Mouse (Mus musculus): Measurements from ENCODE around the gene Ciao2b. TPM values are rescaled to one million over a fixed set of nuclear protein-coding genes. Genes with fewer than 3 reads are reported as not detected.
A peak's percentile ranks its signal among the peaks of the same experiment; 100 is the strongest.

Ciao2b gene
- polyA plus RNA-seq, 1 experiment from 2014 or later, result 74.7 TPM

GRCm38 (mm10) chr8:104610185-104610766, 31.5 kb downstream of the Ciao2b start:
- H3K9me3 ChIP-seq (replicated peaks), result no peaks in the 10 kb centered on the region
- WGBS (ENCODE audit: insufficient replicate concordance), result 66% methylated on average over 12 of the region's 12 CpGs
- no peak overlapping the region for H3K9ac ChIP-seq
- no peak overlapping the region for H3K27ac ChIP-seq
- H3K4me3 ChIP-seq, result no peak overlapping the region
- no peak overlapping the region for H3K4me2 ChIP-seq
- ATAC-seq, result no peak
- no peaks in the 10 kb centered on the region for H3K36me3 ChIP-seq
- H3K27me3 ChIP-seq (replicated peaks), result 0 out of 2 replicates have a peak, but pooled peaks cover 3% of the 10 kb centered on the region
- H3K4me1 ChIP-seq, result no peaks in the 10 kb centered on the region

- H3K9ac ChIP-seq, result no peak overlapping the region
- 63% methylated on average over 8 of the region's 8 CpGs for WGBS (ENCODE audit: insufficient replicate concordance)
- no peak overlapping the region for H3K4me2 ChIP-seq
- H3K9me3 ChIP-seq (replicated peaks), result no peaks in the 10 kb centered on the region
- no peak overlapping the region for H3K27ac ChIP-seq
- no peak overlapping the region for H3K4me3 ChIP-seq
- ATAC-seq, result no peak
- no peaks in the 10 kb centered on the region for H3K36me3 ChIP-seq
- no peaks in the 10 kb centered on the region for H3K4me1 ChIP-seq
- 0 out of 2 replicates have a peak, but pooled peaks cover 3% of the 10 kb centered on the region for H3K27me3 ChIP-seq (replicated peaks)
Observed at GRCm38 (mm10) chr8:104609222-104609621, 32.5 kb downstream of the Ciao2b start.

DNA sequence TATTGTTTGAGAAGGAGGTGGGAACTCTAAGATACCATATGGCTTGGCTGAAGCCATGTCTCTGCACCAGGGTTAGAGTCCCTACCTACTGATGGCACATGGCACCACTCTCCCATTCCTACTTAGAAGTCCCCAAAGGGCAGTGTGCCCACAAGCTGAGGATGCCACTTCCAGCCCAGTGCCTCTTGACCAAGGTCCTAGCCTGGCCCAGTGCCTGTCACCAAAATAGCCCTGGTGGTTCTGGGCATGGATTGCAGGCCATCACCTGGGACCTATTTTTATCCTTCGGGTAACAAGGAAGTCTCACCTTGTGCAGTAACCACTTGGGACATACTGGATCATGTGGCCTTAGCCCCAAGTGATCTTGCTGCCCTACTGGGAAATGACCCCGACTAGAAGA, 33.8 kb downstream of the Ciao2b start:
- Histone ChIP-seq H3K9me3 (replicated peaks) (no peaks in the 10 kb centered on the region), H3K4me2 (no peak overlapping the region), H3K4me3 (no peak overlapping the region), H3K36me3 (no peaks in the 10 kb centered on the region), H3K27ac (no peak overlapping the region), H3K9ac (no peak overlapping the region), H3K27me3 (replicated peaks) (0 out of 2 replicates have a peak, but pooled peaks cover 3% of the 10 kb centered on the region), H3K4me1 (no peaks in the 10 kb centered on the region)
- WGBS (ENCODE audit: insufficient replicate concordance), result 58% methylated on average over 2 of the region's 2 CpGs
- no peak for ATAC-seq

GRCm38 (mm10) chr8:104606329-104606728, 35.4 kb downstream of the Ciao2b start:
- Histone ChIP-seq H3K36me3 (no peaks in the 10 kb centered on the region), H3K4me1 (peaks cover 13% of the 10 kb centered on the region), H3K4me2 (no peak overlapping the region), H3K9me3 (replicated peaks) (no peaks in the 10 kb centered on the region), H3K4me3 (no peak overlapping the region), H3K27me3 (replicated peaks) (peaks cover 13% of the 10 kb centered on the region), H3K9ac (no peak overlapping the region), H3K27ac (no peak overlapping the region)
- 37% methylated on average over 6 of the region's 6 CpGs for WGBS (ENCODE audit: insufficient replicate concordance)
- no peak for ATAC-seq

DNA sequence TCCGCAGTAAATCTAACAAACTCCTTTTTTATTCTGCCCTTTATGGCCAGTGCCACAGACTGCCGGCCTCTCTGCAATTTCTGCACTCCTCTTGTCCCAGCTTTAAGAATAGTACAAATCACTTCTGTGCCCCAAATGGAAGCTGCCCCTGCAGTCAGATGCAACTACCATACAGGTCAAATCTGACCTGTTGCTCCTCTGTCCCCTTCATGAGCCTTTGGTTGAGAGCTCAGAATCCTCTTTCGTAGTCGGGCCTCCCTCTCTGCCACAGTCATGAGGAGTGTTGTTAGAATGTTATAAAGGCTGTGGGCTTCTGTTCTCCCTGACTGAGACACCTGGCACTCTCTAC, 38.5 kb downstream of the Ciao2b start:
- ATAC-seq, result no peak
- H3K36me3 ChIP-seq, result no peaks in the 10 kb centered on the region; the same call in 1 of the 2 replicates
- no peak overlapping the region for H3K4me3 ChIP-seq
- H3K9ac ChIP-seq, result no peak overlapping the region
- H3K4me1 ChIP-seq, result peaks cover 16% of the 10 kb centered on the region
- no peak overlapping the region for H3K4me2 ChIP-seq
- H3K9me3 ChIP-seq (replicated peaks), result no peaks in the 10 kb centered on the region
- peaks cover 16% of the 10 kb centered on the region for H3K27me3 ChIP-seq (replicated peaks)
- no peak overlapping the region for H3K27ac ChIP-seq
- WGBS (ENCODE audit: insufficient replicate concordance), result 72% methylated on average over 4 of the region's 4 CpGs

GRCm38 (mm10) chr8:104602468-104603244, 39.1 kb downstream of the Ciao2b start:
- Histone ChIP-seq H3K27me3 (replicated peaks) (peaks cover 16% of the 10 kb centered on the region), H3K4me1 (peaks cover 16% of the 10 kb centered on the region), H3K9me3 (replicated peaks) (no peaks in the 10 kb centered on the region), H3K36me3 (no peaks in the 10 kb centered on the region; the same call in 1 of the 2 replicates), H3K4me3 (peak overlapping the region; percentile 14), H3K27ac (no peak overlapping the region), H3K4me2 (peak overlapping the region; percentile 40), H3K9ac (no peak overlapping the region)
- peak; percentile 83 for ATAC-seq
- WGBS (ENCODE audit: insufficient replicate concordance), result 20% methylated on average over 21 of the region's 21 CpGs

- Histone ChIP-seq H3K36me3 (no peaks in the 10 kb centered on the region; the same call in 1 of the 2 replicates), H3K27me3 (replicated peaks) (peaks cover 16% of the 10 kb centered on the region), H3K9me3 (replicated peaks) (no peaks in the 10 kb centered on the region), H3K4me2 (peak overlapping the region; percentile 40), H3K9ac (no peak overlapping the region), H3K4me3 (no peak overlapping the region), H3K27ac (no peak overlapping the region), H3K4me1 (peaks cover 16% of the 10 kb centered on the region)
- ATAC-seq, result 0 out of 2 replicates have a peak, but pooled peaks have one; percentile 31
- WGBS (ENCODE audit: insufficient replicate concordance), result under 1% methylated on average over 12 of the region's 12 CpGs
Observed at GRCm38 (mm10) chr8:104601941-104602371, 39.8 kb downstream of the Ciao2b start.

DNA sequence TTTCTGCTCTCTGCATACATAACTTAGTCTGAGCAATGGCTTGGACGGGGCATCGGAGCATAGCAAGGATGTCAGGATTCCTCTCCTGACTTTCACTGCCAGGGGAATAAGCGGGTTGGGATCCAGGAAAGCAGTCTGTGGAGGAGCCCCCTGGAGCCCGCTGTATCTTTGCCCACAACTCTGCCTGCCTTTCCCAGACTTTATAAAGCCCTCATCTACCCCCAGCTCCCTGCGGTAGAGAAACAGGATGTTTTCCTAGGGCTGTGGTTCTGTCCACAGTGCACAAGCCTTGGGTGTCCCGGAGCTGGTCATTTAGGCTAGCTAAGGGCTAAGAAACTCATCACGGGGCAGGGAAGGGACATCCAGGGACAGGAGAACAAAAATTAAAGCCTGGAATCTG, 40.4 kb downstream of the Ciao2b start:
- H3K4me1 ChIP-seq, result peaks cover 18% of the 10 kb centered on the region
- H3K27me3 ChIP-seq (replicated peaks), result peaks cover 16% of the 10 kb centered on the region
- H3K4me3 ChIP-seq, result no peak overlapping the region
- no peak overlapping the region for H3K9ac ChIP-seq
- WGBS (ENCODE audit: insufficient replicate concordance), result 28% methylated on average over 7 of the region's 7 CpGs
- H3K36me3 ChIP-seq, result no peaks in the 10 kb centered on the region; the same call in 1 of the 2 replicates
- no peak overlapping the region for H3K27ac ChIP-seq
- no peak for ATAC-seq
- H3K4me2 ChIP-seq, result peak overlapping the region; percentile 40
- no peaks in the 10 kb centered on the region for H3K9me3 ChIP-seq (replicated peaks)

DNA sequence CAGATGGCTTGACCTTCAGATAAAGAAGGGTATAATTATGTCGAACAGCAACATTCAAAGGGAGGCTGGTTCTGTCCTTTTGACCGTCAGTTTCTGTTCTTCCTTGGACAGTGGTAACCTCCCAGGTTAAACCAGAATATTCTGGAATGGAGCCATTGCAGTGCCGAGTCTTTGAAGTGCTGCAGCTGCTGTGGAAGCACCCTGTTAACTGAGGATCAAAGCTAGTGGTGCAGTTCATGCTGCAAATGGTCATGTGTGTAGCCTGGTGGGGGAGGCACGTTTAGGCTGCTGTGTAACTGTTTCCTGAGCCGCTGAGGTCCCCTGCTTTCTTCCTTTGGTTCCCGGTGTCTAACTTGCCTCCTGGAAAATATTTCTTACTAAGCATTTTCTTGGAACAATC, 43.3 kb downstream of the Ciao2b start:
- peaks cover 16% of the 10 kb centered on the region for H3K27me3 ChIP-seq (replicated peaks)
- ATAC-seq, result no peak

GRCm38 (mm10) chr8:104597656-104598055, 44.1 kb downstream of the Ciao2b start:
- Histone ChIP-seq H3K4me1 (peaks cover 28% of the 10 kb centered on the region), H3K27me3 (replicated peaks) (peaks cover 16% of the 10 kb centered on the region), H3K27ac (no peak overlapping the region), H3K4me2 (no peak overlapping the region), H3K9ac (no peak overlapping the region), H3K36me3 (peaks cover 29% of the 10 kb centered on the region), H3K9me3 (replicated peaks) (no peaks in the 10 kb centered on the region), H3K4me3 (no peak overlapping the region)
- no peak for ATAC-seq
- 87% methylated on average over 6 of the region's 6 CpGs for WGBS (ENCODE audit: insufficient replicate concordance)

More for the DNA sequence above, 43.3 kb downstream of the Ciao2b start:
- Histone ChIP-seq H3K27ac (no peak overlapping the region), H3K9me3 (replicated peaks) (no peaks in the 10 kb centered on the region), H3K4me2 (no peak overlapping the region), H3K4me3 (no peak overlapping the region), H3K9ac (no peak overlapping the region), H3K36me3 (peaks cover 26% of the 10 kb centered on the region), H3K4me1 (peaks cover 26% of the 10 kb centered on the region)
- WGBS (ENCODE audit: insufficient replicate concordance), result 50% methylated on average over 6 of the region's 6 CpGs

GRCm38 (mm10) chr8:104595773-104596536, 45.8 kb downstream of the Ciao2b start:
- 68% methylated on average over 21 of the region's 21 CpGs for WGBS (ENCODE audit: insufficient replicate concordance)

More at GRCm38 (mm10) chr8:104595773-104596536, 45.8 kb downstream of the Ciao2b start:
- H3K9me3 ChIP-seq (replicated peaks), result no peaks in the 10 kb centered on the region
- no peak for ATAC-seq
- H3K9ac ChIP-seq, result no peak overlapping the region
- peaks cover 3% of the 10 kb centered on the region; the same call in 1 of the 2 replicates for H3K27me3 ChIP-seq (replicated peaks)
- peaks cover 25% of the 10 kb centered on the region for H3K4me1 ChIP-seq
- H3K4me3 ChIP-seq, result no peak overlapping the region
- H3K27ac ChIP-seq, result no peak overlapping the region
- peak overlapping the region; percentile 15 for H3K4me2 ChIP-seq
- H3K36me3 ChIP-seq, result peaks cover 29% of the 10 kb centered on the region

Measured in liver, embryonic 12.5 days (tissue).